Mouse (Mus musculus): ENCODE data around the gene Zbtb3. TPM values are rescaled to one million over a fixed set of nuclear protein-coding genes. Genes with fewer than 3 reads are reported as not detected.

The Zbtb3 gene
- total RNA-seq (2023): 1 to 10 TPM; 2.1 to 3.1 TPM

GRCm38 (mm10) chr19:8802130-8802821 is at the start of gene Zbtb3:
Gene Zbtb3 (plus strand): TSS chr19:8802555.

GRCm38 (mm10) chr19:8756635-8757387 is 45.5 kb upstream of the Zbtb3 start, which contains the start of gene Nxf1:
Gene Nxf1 (plus strand): TSS chr19:8757073.

GRCm38 (mm10) chr19:8770567-8771270 is 31.6 kb upstream of the Zbtb3 start, which contains the start of gene Tmem223:
Gene Tmem223 (plus strand): TSS chr19:8770996.

GRCm38 (mm10) chr19:8774086-8774835 is 28.1 kb upstream of the Zbtb3 start, which contains the start of gene Tmem179b:
Gene Tmem179b (minus strand): TSS chr19:8774467.

GRCm38 (mm10) chr19:8786008-8786781 is 16.2 kb upstream of the Zbtb3 start, which contains the start of gene Taf6l:
Gene Taf6l (minus strand): TSS chr19:8786417.

GRCm38 (mm10) chr19:8798264-8798946 is 4.0 kb upstream of the Zbtb3 start, which contains the start of gene Polr2g:
Gene Polr2g (minus strand): TSS chr19:8798577.

GRCm38 (mm10) chr19:8818801-8819595 is 16.6 kb downstream of the Zbtb3 start, which contains the start of gene Ttc9c:
Gene Ttc9c (minus strand): TSS chr19:8819333.

GRCm38 (mm10) chr19:8819596-8820423 is 17.5 kb downstream of the Zbtb3 start, which contains the start of gene Hnrnpul2:
Gene Hnrnpul2 (plus strand): TSS chr19:8820010.

GRCm38 (mm10) chr19:8829660-8830059 is 27.3 kb downstream of the Zbtb3 start, which contains the start of gene AC129217.1:
Gene AC129217.1 (plus strand): TSS chr19:8829773.

GRCm38 (mm10) chr19:8837251-8837791 is 35.0 kb downstream of the Zbtb3 start, which contains the start of gene Bscl2:
Gene Bscl2 (plus strand): TSS chr19:8837467.

GRCm38 (mm10) chr19:8839103-8839907 is 37.0 kb downstream of the Zbtb3 start, which contains the start of gene Gng3:
Gene Gng3 (minus strand): TSS chr19:8839194.

GRCm38 (mm10) chr19:8850402-8850901 is 48.1 kb downstream of the Zbtb3 start, which contains the start of gene Lrrn4cl:
Gene Lrrn4cl (plus strand): TSS chr19:8850768.

Other genes with a start within 250 kb of the Zbtb3 start
- not detected for gene Slc22a8, start 211.3 kb upstream of the Zbtb3 start, total RNA-seq (2023)
- not detected for gene Slc22a6, start 184.5 kb upstream of the Zbtb3 start, total RNA-seq (2023)
- not detected for gene Chrm1, start 138.8 kb upstream of the Zbtb3 start, total RNA-seq (2023)
- 100 to 1,000 TPM; 198 to 224 TPM for gene Slc3a2, start 79.2 kb upstream of the Zbtb3 start, total RNA-seq (2023)
- 10 to 100 TPM; 41.0 to 42.9 TPM for gene Wdr74, start 66.7 kb upstream of the Zbtb3 start, total RNA-seq (2023)
- gene 1700092M07Rik, start 61.8 kb upstream of the Zbtb3 start, total RNA-seq (2023): 1 to 10 TPM in 1 of 2 experiments, not detected in 1; 1.8 TPM
- 100 to 1,000 TPM; 158 to 163 TPM for gene Stx5a, start 61.1 kb upstream of the Zbtb3 start, total RNA-seq (2023)
- gene Nxf1, start 45.5 kb upstream of the Zbtb3 start, total RNA-seq (2023): 100 to 1,000 TPM; 220 to 231 TPM
- gene Tmem223, start 31.6 kb upstream of the Zbtb3 start, total RNA-seq (2023): 10 to 100 TPM; 30.2 to 33.8 TPM
- 100 to 1,000 TPM; 114 to 120 TPM for gene Tmem179b, start 28.1 kb upstream of the Zbtb3 start, total RNA-seq (2023)
- gene Taf6l, start 16.1 kb upstream of the Zbtb3 start, total RNA-seq (2023): 10 to 100 TPM; 11.3 to 13.8 TPM
- 10 to 100 TPM; 57.5 to 68.0 TPM for gene Polr2g, start 4.0 kb upstream of the Zbtb3 start, total RNA-seq (2023)
- gene Ttc9c, start 16.8 kb downstream of the Zbtb3 start, total RNA-seq (2023): 10 to 100 TPM; 31.1 to 35.2 TPM
- 100 to 1,000 TPM; 107 to 124 TPM for gene Hnrnpul2, start 17.5 kb downstream of the Zbtb3 start, total RNA-seq (2023)
- 10 to 100 TPM; 21.6 to 27.8 TPM for gene AC129217.1, start 27.2 kb downstream of the Zbtb3 start, total RNA-seq (2023)
- gene Bscl2, start 34.9 kb downstream of the Zbtb3 start, total RNA-seq (2023): 100 to 1,000 TPM in 1 of 2 experiments, 10 to 100 TPM in 1; 97.1 to 109 TPM
- not detected for gene Gng3, start 36.6 kb downstream of the Zbtb3 start, total RNA-seq (2023)
- gene Lrrn4cl, start 48.2 kb downstream of the Zbtb3 start, total RNA-seq (2023): under 1 TPM; 0.27 to 0.55 TPM
- gene Ubxn1, start 68.9 kb downstream of the Zbtb3 start, total RNA-seq (2023): 100 to 1,000 TPM; 107 to 138 TPM
- gene Uqcc3, start 78.4 kb downstream of the Zbtb3 start, total RNA-seq (2023): 10 to 100 TPM; 19.3 to 24.4 TPM
- gene Lbhd1, start 81.2 kb downstream of the Zbtb3 start, total RNA-seq (2023): 10 to 100 TPM; 11.6 to 16.5 TPM
- not detected for gene Gm49403, start 81.4 kb downstream of the Zbtb3 start, total RNA-seq (2023)
- 10 to 100 TPM; 32.3 to 36.4 TPM for gene 1810009A15Rik, start 86.3 kb downstream of the Zbtb3 start, total RNA-seq (2023)
- gene Gm49416, start 86.4 kb downstream of the Zbtb3 start, total RNA-seq (2023): 1 to 10 TPM in 1 of 2 experiments, not detected in 1; 6.1 TPM
- gene Ints5, start 90.5 kb downstream of the Zbtb3 start, total RNA-seq (2023): 10 to 100 TPM; 13.1 to 16.0 TPM
- gene Ganab, start 95.5 kb downstream of the Zbtb3 start, total RNA-seq (2023): 100 to 1,000 TPM; 114 to 122 TPM
- gene B3gat3, start 117.8 kb downstream of the Zbtb3 start, total RNA-seq (2023): 10 to 100 TPM; 48.9 to 52.6 TPM
- 1 to 10 TPM; 2.6 to 3.1 TPM for gene Rom1, start 126.8 kb downstream of the Zbtb3 start, total RNA-seq (2023)
- 10 to 100 TPM; 62.0 to 62.9 TPM for gene Eml3, start 127.0 kb downstream of the Zbtb3 start, total RNA-seq (2023)
- gene Mta2, start 139.3 kb downstream of the Zbtb3 start, total RNA-seq (2023): 100 to 1,000 TPM; 112 to 114 TPM
- 10 to 100 TPM; 15.6 to 15.7 TPM for gene Tut1, start 151.3 kb downstream of the Zbtb3 start, total RNA-seq (2023)
- gene Eef1g, start 164.5 kb downstream of the Zbtb3 start, total RNA-seq (2023): 100 to 1,000 TPM; 194 to 241 TPM
- 1,000 to 10,000 TPM; 1,396 to 1,409 TPM for gene Ahnak, start 186.7 kb downstream of the Zbtb3 start, total RNA-seq (2023)

Data from monocyte, adult 59 days (primary cell).